Mouse (Mus musculus) left cerebral cortex, adult 6 months (tissue): ENCODE data around the gene Gbx1. TPM values are rescaled to one million over a fixed set of nuclear protein-coding genes. Genes with fewer than 3 reads are reported as not detected.

ENCODE experiments used
- long read RNA-seq, 2 experiments: library from polyadenylated mRNA; unstranded; transcript quantifications; one replicate each; pipeline ENCODE4 v2.0.0; 2019 to 2020
- polyA plus RNA-seq: library from polyadenylated mRNA; unstranded; fragments of <200 nt; fragmentation: Nextera tagmentation; gene quantifications from 2 replicates; pipeline ENCODE4 v1.2.3, GENCODE M21; 2021

The Gbx1 gene
- polyA plus RNA-seq: 0.05 and 0.07 TPM in 2 replicates
- long read RNA-seq, experiment 1: 0 reads
- long read RNA-seq, experiment 2: 0 reads

DNA sequence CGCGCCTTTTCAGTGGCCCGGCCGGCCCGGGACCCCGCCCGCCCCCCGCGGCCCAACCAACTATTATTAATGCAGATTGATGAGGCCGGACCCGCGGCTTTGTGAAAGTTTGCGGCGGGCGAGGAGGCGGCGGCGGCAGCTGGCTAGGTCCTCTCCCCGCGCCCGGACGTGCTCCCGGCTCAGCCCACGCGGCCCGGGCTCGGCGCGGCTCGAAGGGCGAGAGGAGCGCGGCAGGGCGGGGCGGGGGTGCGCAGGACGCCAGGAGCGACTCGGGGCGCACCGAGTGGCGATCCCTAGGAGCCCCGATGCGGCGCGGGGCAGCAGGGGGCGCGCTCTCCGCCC lies at the start of gene Gbx1:
Gene Gbx1 (minus strand): TSS at position 314 of the 342 bp plus-strand sequence.

GRCm38 (mm10) chr5:24556709-24557108 lies 29.7 kb upstream of the Gbx1 start, which contains the start of gene 4931409K22Rik:
TSS of gene 4931409K22Rik (minus strand) at chr5:24556809.

GRCm38 (mm10) chr5:24540387-24541143 lies 13.6 kb upstream of the Gbx1 start, which contains the start of gene Asb10:
TSS of gene Asb10 (minus strand) at chr5:24540978.

Other genes starting within 250 kb of the Gbx1 start
- gene Kcnh2, start 175.6 kb downstream of the Gbx1 start, polyA plus RNA-seq: 4.9 and 5.1 TPM in 2 replicates
- gene Nos3, start 162.4 kb downstream of the Gbx1 start, polyA plus RNA-seq: 1.5 and 3.2 TPM in 2 replicates
- 1.5 and 4.8 TPM in 2 replicates for gene Atg9b, start 135.1 kb downstream of the Gbx1 start, polyA plus RNA-seq
- gene Abcb8, start 133.5 kb downstream of the Gbx1 start, polyA plus RNA-seq: 35.4 and 46.1 TPM in 2 replicates
- not detected in 2 replicates for gene Asic3, start 113.8 kb downstream of the Gbx1 start, polyA plus RNA-seq
- 125 and 165 TPM in 2 replicates for gene Cdk5, start 103.7 kb downstream of the Gbx1 start, polyA plus RNA-seq
- 9.5 and 9.9 TPM in 2 replicates for gene Slc4a2, start 103.4 kb downstream of the Gbx1 start, polyA plus RNA-seq
- 144 and 180 TPM in 2 replicates for gene Fastk, start 81.9 kb downstream of the Gbx1 start, polyA plus RNA-seq
- gene Tmub1, start 79.3 kb downstream of the Gbx1 start, polyA plus RNA-seq: 35.2 and 37.2 TPM in 2 replicates
- 59.0 and 78.2 TPM in 2 replicates for gene Agap3, start 75.0 kb downstream of the Gbx1 start, polyA plus RNA-seq
- 0.51 and 0.61 TPM in 2 replicates for gene Asb10, start 13.8 kb upstream of the Gbx1 start, polyA plus RNA-seq
- gene 4931409K22Rik, start 29.6 kb upstream of the Gbx1 start, polyA plus RNA-seq: not detected in 2 replicates
- 65.0 and 76.5 TPM in 2 replicates for gene Abcf2, start 50.3 kb upstream of the Gbx1 start, polyA plus RNA-seq
- 15.5 and 16.0 TPM in 2 replicates for gene Chpf2, start 59.5 kb upstream of the Gbx1 start, polyA plus RNA-seq
- 10.4 and 78.3 TPM in 2 replicates for gene Smarcd3, start 97.2 kb upstream of the Gbx1 start, polyA plus RNA-seq
- 27.5 and 36.6 TPM in 2 replicates for gene Nub1, start 158.3 kb upstream of the Gbx1 start, polyA plus RNA-seq
- gene Wdr86, start 203.5 kb upstream of the Gbx1 start, polyA plus RNA-seq: 0.36 and 0.51 TPM in 2 replicates
- 5.0 and 7.6 TPM in 2 replicates for gene Crygn, start 230.8 kb upstream of the Gbx1 start, polyA plus RNA-seq